Mouse (Mus musculus) intestine, embryonic 14.5 days (tissue): ENCODE results near the gene Olfr178. TPM values are rescaled to one million over a fixed set of nuclear protein-coding genes. Genes with fewer than 3 reads are reported as not detected.

ENCODE experiments used
- ATAC-seq: fragments of 200-750 bp; cut with Nextera tagmentation; replicated peaks from 2 replicates; pipeline ENCODE4 v1.8.0; 2017; ENCODE audit warnings: low read depth, moderate number of reproducible peaks, moderate TSS enrichment, moderate library complexity; ENCODE audit not compliant: low FRiP score, low TSS enrichment
- DNase-seq: peaks from one replicate; pipeline ENCODE4 v3.0.0-alpha.2; 2018; ENCODE audit warnings: low spot score
- H3K27ac ChIP-seq: fragments of 300-500 bp; sonication (generic); 2 replicates; pipeline ENCODE4 v1.5.1; 2014; ENCODE audit warnings: low read depth, mild to moderate bottlenecking, control low read depth
- H3K27me3 ChIP-seq: fragments of 300-500 bp; sonication (generic); replicated peaks from 2 replicates; pipeline ENCODE4 v1.6.1; 2014; ENCODE audit warnings: low read length, control low read depth; ENCODE audit not compliant: control insufficient read depth, insufficient read depth
- H3K36me3 ChIP-seq: fragments of 300-500 bp; sonication (generic); 2 replicates; pipeline ENCODE4 v1.6.1; 2014; ENCODE audit warnings: low read length, control low read depth; ENCODE audit not compliant: control insufficient read depth, insufficient read depth
- H3K4me1 ChIP-seq: fragments of 300-500 bp; sonication (generic); replicated peaks from 2 replicates; pipeline ENCODE4 v1.6.1; 2014; ENCODE audit warnings: low read length, control low read depth, mixed read lengths; ENCODE audit not compliant: control insufficient read depth, insufficient read depth
- H3K4me2 ChIP-seq: fragments of 300-500 bp; sonication (generic); 2 replicates; pipeline ENCODE4 v1.6.1; 2014; ENCODE audit warnings: low read length
- H3K4me3 ChIP-seq: fragments of 300-500 bp; sonication (generic); 2 replicates; pipeline ENCODE4 v1.5.1; 2014; ENCODE audit warnings: low read depth, low read length, control low read depth, mixed read lengths
- H3K9ac ChIP-seq: fragments of 300-500 bp; sonication (generic); 2 replicates; pipeline ENCODE4 v1.6.1; 2014; ENCODE audit warnings: mild to moderate bottlenecking, low read length
- H3K9me3 ChIP-seq: fragments of 300-500 bp; sonication (generic); 2 replicates; pipeline ENCODE4 v1.6.1; 2016; ENCODE audit warnings: low read length, control low read depth; ENCODE audit not compliant: control insufficient read depth
- WGBS: fragments of 180-500 bp; shearing (Covaris S2); extraction: QIAGEN DNeasy Blood & Tissue Kit; methylation state at CpG from one replicate; pipeline ENCODE4 v1.1.7; 2014; 5-methylcytosine and 5-hydroxymethylcytosine counted together
- polyA plus RNA-seq: library from polyadenylated mRNA; unstranded; fragments of >200 nt; fragmentation: Nextera tagmentation; extraction: Ambion mirVana; gene quantifications from 2 replicates; pipeline ENCODE4 v1.2.1, GENCODE M21; 2014

The Olfr178 gene
- polyA plus RNA-seq = not detected in 2 replicates

- H3K4me3 ChIP-seq = no peak within 1 kb of the TSS
- DNase-seq (no peak), ATAC-seq (no peak)
- no peak within 1 kb of the TSS for H3K4me2 ChIP-seq
- no peaks in the 10 kb centered on the region for H3K9me3 ChIP-seq
- H3K4me1 ChIP-seq = no peaks in the 10 kb centered on the region
- H3K9ac ChIP-seq = no peak within 1 kb of the TSS
- no peaks in the 10 kb centered on the region for H3K27me3 ChIP-seq
- no peak within 1 kb of the TSS for H3K27ac ChIP-seq
- 92% methylated on average over 3 of the region's 3 CpGs for WGBS
- H3K36me3 ChIP-seq = no peaks in the 10 kb centered on the region
Observed at GRCm38 (mm10) chr16:58891963-58892362, at the start of gene Olfr178. TSS of gene Olfr178 (minus strand) at chr16:58892063.

- WGBS = 81% methylated on average over 4 of the region's 4 CpGs
Observed at GRCm38 (mm10) chr16:58929292-58929691, 37.4 kb upstream of the Olfr178 start, which contains the start of gene Olfr180. TSS of gene Olfr180 (minus strand) at chr16:58929392.

GRCm38 (mm10) chr16:58928655-58929054 is 36.8 kb upstream of the Olfr178 start, which contains the start of gene Olfr181:
TSS of gene Olfr181 (minus strand) at chr16:58928755.
- 65% methylated on average over 1 of the region's 1 CpGs for WGBS

More at GRCm38 (mm10) chr16:58929292-58929691, 37.4 kb upstream of the Olfr178 start, which contains the start of gene Olfr180:
- no peak within 1 kb of the TSS for H3K9ac ChIP-seq
- no peaks in the 10 kb centered on the region for H3K4me1 ChIP-seq
- no peak within 1 kb of the TSS for H3K27ac ChIP-seq
- H3K4me3 ChIP-seq = no peak within 1 kb of the TSS
- no peaks in the 10 kb centered on the region for H3K36me3 ChIP-seq
- DNase-seq = no peak
- H3K9me3 ChIP-seq = no peaks in the 10 kb centered on the region
- H3K4me2 ChIP-seq = no peak within 1 kb of the TSS
- H3K27me3 ChIP-seq = no peaks in the 10 kb centered on the region
- ATAC-seq = no peak

GRCm38 (mm10) chr16:58884416-58884815 is 7.4 kb downstream of the Olfr178 start:
- H3K9ac ChIP-seq = no peak overlapping the region
- WGBS = 93% methylated on average over 2 of the region's 2 CpGs
- no peak overlapping the region for H3K27ac ChIP-seq

More at GRCm38 (mm10) chr16:58928655-58929054, 36.8 kb upstream of the Olfr178 start, which contains the start of gene Olfr181:
- ATAC-seq = no peak
- Histone ChIP-seq H3K4me2 (no peak within 1 kb of the TSS), H3K9me3 (no peaks in the 10 kb centered on the region), H3K9ac (no peak within 1 kb of the TSS), H3K4me3 (no peak within 1 kb of the TSS), H3K27ac (no peak within 1 kb of the TSS), H3K36me3 (no peaks in the 10 kb centered on the region), H3K27me3 (no peaks in the 10 kb centered on the region), H3K4me1 (no peaks in the 10 kb centered on the region)
- DNase-seq = no peak

GRCm38 (mm10) chr16:58874668-58875067 is 17.2 kb downstream of the Olfr178 start, which contains the start of gene Olfr177:
TSS of gene Olfr177 (minus strand) at chr16:58874768.
- H3K4me1 ChIP-seq = no peaks in the 10 kb centered on the region
- WGBS = 71% methylated on average over 1 of the region's 1 CpGs
- H3K4me3 ChIP-seq = no peak within 1 kb of the TSS
- no peaks in the 10 kb centered on the region for H3K27me3 ChIP-seq
- H3K9me3 ChIP-seq = no peaks in the 10 kb centered on the region
- ATAC-seq (no peak), DNase-seq (no peak)
- H3K4me2 ChIP-seq = no peak within 1 kb of the TSS
- H3K36me3 ChIP-seq = no peaks in the 10 kb centered on the region
- H3K9ac ChIP-seq = no peak within 1 kb of the TSS
- H3K27ac ChIP-seq = no peak within 1 kb of the TSS

More at GRCm38 (mm10) chr16:58884416-58884815, 7.4 kb downstream of the Olfr178 start:
- no peak overlapping the region for H3K4me3 ChIP-seq
- DNase-seq (no peak), ATAC-seq (no peak)
- no peaks in the 10 kb centered on the region for H3K27me3 ChIP-seq
- H3K4me2 ChIP-seq = no peak overlapping the region
- H3K36me3 ChIP-seq = no peaks in the 10 kb centered on the region
- H3K4me1 ChIP-seq = no peaks in the 10 kb centered on the region
- no peaks in the 10 kb centered on the region for H3K9me3 ChIP-seq

- Histone ChIP-seq H3K4me3 (no peak overlapping the region), H3K4me1 (no peaks in the 10 kb centered on the region), H3K27me3 (no peaks in the 10 kb centered on the region), H3K4me2 (no peak overlapping the region), H3K27ac (no peak overlapping the region), H3K36me3 (no peaks in the 10 kb centered on the region), H3K9me3 (no peaks in the 10 kb centered on the region), H3K9ac (no peak overlapping the region)
- DNase-seq (no peak), ATAC-seq (no peak)
- 85% methylated on average over 1 of the region's 1 CpGs for WGBS
Observed at GRCm38 (mm10) chr16:58861479-58861878, 30.4 kb downstream of the Olfr178 start.

GRCm38 (mm10) chr16:58860032-58860737 is 31.7 kb downstream of the Olfr178 start:
- WGBS = 79% methylated on average over 2 of the region's 2 CpGs
- no peak overlapping the region for H3K27ac ChIP-seq
- H3K9me3 ChIP-seq = no peaks in the 10 kb centered on the region
- DNase-seq (no peak), ATAC-seq (no peak)
- no peak overlapping the region for H3K9ac ChIP-seq
- H3K4me2 ChIP-seq = no peak overlapping the region
- no peaks in the 10 kb centered on the region for H3K27me3 ChIP-seq
- H3K4me3 ChIP-seq = no peak overlapping the region
- H3K4me1 ChIP-seq = no peaks in the 10 kb centered on the region
- no peaks in the 10 kb centered on the region for H3K36me3 ChIP-seq
